Mouse (Mus musculus) myocyte (in vitro differentiated cells): Measurements from ENCODE around the gene Trmt5.

Experiments used
- CEBPB ChIP-seq: IDR thresholded peaks from 2 replicates; pipeline ENCODE4 v1.6.1; 2011; ENCODE audit warnings: mild to moderate bottlenecking, moderate library complexity; ENCODE audit not compliant: poor library complexity, insufficient read depth, severe bottlenecking
- E2F4 ChIP-seq: IDR thresholded peaks from one replicate; pipeline ENCODE4 v1.6.1; 2011; ENCODE audit warnings: mild to moderate bottlenecking, control low read depth, moderate library complexity; ENCODE audit not compliant: insufficient read depth
- MAX ChIP-seq: IDR thresholded peaks from one replicate; pipeline ENCODE4 v1.6.1; 2011; ENCODE audit warnings: low read depth, mild to moderate bottlenecking, control low read depth
- MYOD1 ChIP-seq, 3 experiments: IDR thresholded peaks; one replicate each; pipeline ENCODE4 v1.6.1; 2011; ENCODE audit warnings: control low read depth in 2 of 3, low read depth in 2 of 3, mild to moderate bottlenecking in 2 of 3, moderate library complexity in 1 of 3; ENCODE audit not compliant: insufficient read length in 2 of 3, control insufficient read depth in 1 of 3
- MYOG ChIP-seq, 3 experiments: IDR thresholded peaks; one replicate each; pipeline ENCODE4 v1.6.1; 2011; ENCODE audit warnings: control low read depth in 2 of 3, low read depth in 2 of 3, mild to moderate bottlenecking in 2 of 3; ENCODE audit not compliant: insufficient read length in 2 of 3, control insufficient read depth in 1 of 3, insufficient read depth in 1 of 3
- POLR2A ChIP-seq: IDR thresholded peaks from one replicate; pipeline ENCODE4 v1.6.1; 2011; ENCODE audit warnings: low read depth, mild to moderate bottlenecking, control low read depth, moderate library complexity; ENCODE audit not compliant: insufficient read length
- POLR2AphosphoS2 ChIP-seq: IDR thresholded peaks from one replicate; pipeline ENCODE4 v1.6.1; 2011; ENCODE audit warnings: low read depth, control low read depth; ENCODE audit not compliant: insufficient read length
- REST ChIP-seq: IDR thresholded peaks from one replicate; pipeline ENCODE4 v1.6.1; 2011; ENCODE audit warnings: mild to moderate bottlenecking, control low read depth, moderate library complexity; ENCODE audit not compliant: insufficient read depth, insufficient read length
- TCF12 ChIP-seq: IDR thresholded peaks from one replicate; pipeline ENCODE4 v1.6.1; 2011; ENCODE audit warnings: mild to moderate bottlenecking, control low read depth; ENCODE audit not compliant: poor library complexity, insufficient read depth, severe bottlenecking
- TCF3 ChIP-seq: IDR thresholded peaks from one replicate; pipeline ENCODE4 v1.6.1; 2011; ENCODE audit warnings: low read depth, control low read depth; ENCODE audit not compliant: insufficient read length
- USF1 ChIP-seq: IDR thresholded peaks from one replicate; pipeline ENCODE4 v1.6.1; 2011; ENCODE audit warnings: low read depth, mild to moderate bottlenecking, control low read depth, moderate library complexity

DNA sequence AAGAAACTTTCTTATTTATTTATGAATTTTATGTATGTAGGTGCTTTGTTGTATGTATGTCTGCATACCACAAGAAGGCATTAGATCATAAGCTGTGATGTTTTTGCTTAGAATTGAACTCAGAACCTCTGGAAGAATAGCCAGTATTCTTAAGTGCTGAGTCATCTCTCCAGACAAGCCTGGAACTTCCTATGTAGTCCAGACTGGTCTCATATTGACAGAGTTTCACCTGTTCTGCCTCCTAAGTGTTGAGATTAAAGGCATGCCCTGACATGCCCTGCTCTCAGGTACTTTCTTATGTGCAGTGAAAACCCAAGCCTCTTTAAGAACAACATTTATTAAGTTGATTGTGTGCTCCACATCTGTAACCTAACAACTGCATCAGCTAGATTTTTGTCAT lies 8.4 kb upstream of the Trmt5 start:
- TF ChIP-seq USF1 (no peak), POLR2A (no peak), POLR2AphosphoS2 (no peak), TCF12 (no peak), REST (no peak), MYOD1 (IDR thresholded peaks at IDR 0.05; ENCODE audit: control insufficient read depth in 1 of 3, insufficient read length in 2 of 3, low read depth in 2 of 3) (no peak), MYOG (IDR thresholded peaks at IDR 0.05; ENCODE audit: control insufficient read depth in 1 of 3, insufficient read depth in 1 of 3, insufficient read length in 2 of 3, low read depth in 2 of 3) (no peak), CEBPB (no peak), E2F4 (no peak), TCF3 (no peak), MAX (no peak)
